Mouse (Mus musculus) forebrain, postnatal 0 days (tissue): ENCODE results near the gene Tmed2. TPM values are rescaled to one million over a fixed set of nuclear protein-coding genes. Genes with fewer than 3 reads are reported as not detected.
"Not testable (repeated sequence)": the region's sequence is repeated elsewhere in the genome, so short reads cannot be mapped to it uniquely, and the experiment has no call there.

Experiments used
- ATAC-seq: fragments of 200-750 bp; cut with Nextera tagmentation; 2 replicates; pipeline ENCODE4 v1.8.0; 2017; ENCODE audit warnings: mild to moderate bottlenecking, moderate library complexity
- DNase-seq: peaks from one replicate; pipeline ENCODE4 v3.0.0-alpha.2; 2015
- H3K27ac ChIP-seq: fragments of 300-500 bp; sonication (generic); 2 replicates; pipeline ENCODE4 v1.5.1; 2014; ENCODE audit warnings: low read depth, mild to moderate bottlenecking, antibody characterized with exemption, low read length, moderate library complexity, mixed read lengths
- H3K27me3 ChIP-seq: fragments of 300-500 bp; sonication (generic); 2 replicates; pipeline ENCODE4 v1.6.1; 2014; ENCODE audit warnings: mild to moderate bottlenecking, low read length, mixed read lengths; ENCODE audit not compliant: insufficient read depth
- H3K36me3 ChIP-seq: fragments of 300-500 bp; sonication (generic); 2 replicates; pipeline ENCODE4 v1.6.1; 2014; ENCODE audit warnings: mild to moderate bottlenecking, moderate library complexity; ENCODE audit not compliant: insufficient read depth
- H3K4me1 ChIP-seq: fragments of 300-500 bp; sonication (generic); 2 replicates; pipeline ENCODE4 v1.6.1; 2014; ENCODE audit warnings: antibody characterized with exemption; ENCODE audit not compliant: insufficient read depth
- H3K4me2 ChIP-seq: fragments of 300-500 bp; sonication (generic); 2 replicates; pipeline ENCODE4 v1.6.1; 2014; ENCODE audit warnings: low read depth, mild to moderate bottlenecking, moderate library complexity
- H3K4me3 ChIP-seq: fragments of 300-500 bp; sonication (generic); 2 replicates; pipeline ENCODE4 v1.5.1; 2014; ENCODE audit warnings: low read depth, low read length, mixed read lengths
- H3K9ac ChIP-seq: fragments of 300-500 bp; sonication (generic); 2 replicates; pipeline ENCODE4 v1.6.1; 2014; ENCODE audit warnings: mild to moderate bottlenecking
- H3K9me3 ChIP-seq: fragments of 300-500 bp; sonication (generic); 2 replicates; pipeline ENCODE4 v1.6.1; 2016; ENCODE audit warnings: low read length
- CTCF ChIP-seq: sonication (generic); IDR thresholded peaks from 2 replicates; pipeline ENCODE4 v1.5.1; 2016; ENCODE audit warnings: antibody characterized with exemption, control low read depth, low read depth
- WGBS: fragments of 180-500 bp; shearing (Covaris S2); extraction: QIAGEN DNeasy Blood & Tissue Kit; methylation state at CpG from one replicate; pipeline ENCODE4 v1.1.7; 2014; 5-methylcytosine and 5-hydroxymethylcytosine counted together
- polyA plus RNA-seq: library from polyadenylated mRNA; unstranded; fragments of >200 nt; fragmentation: Nextera tagmentation; extraction: Ambion mirVana; gene quantifications from 2 replicates; pipeline ENCODE4 v1.2.1, GENCODE M21; 2015
- total RNA-seq: library from RNA; depleted of rRNA; stranded (reverse); fragments of >200 nt; gene quantifications from 2 replicates; pipeline ENCODE4 v1.2.3, GENCODE M21; 2014

Gene Tmed2
- total and polyA plus RNA-seq, 2 experiments from 2014 or later: 319 to 354 TPM

GRCm38 (mm10) chr5:124551349-124552093 is 11.0 kb downstream of the Tmed2 start:
- ATAC-seq, H3K9me3 ChIP-seq, H3K4me1 ChIP-seq, H3K27me3 ChIP-seq, H3K9ac ChIP-seq, H3K27ac ChIP-seq, DNase-seq: not testable (repeated sequence)
- peaks cover 32% of the 10 kb centered on the region for H3K36me3 ChIP-seq
- peak; percentile 26; the same call in 1 of the 2 replicates for TF ChIP-seq CTCF
- H3K4me3 ChIP-seq: peak overlapping the region; percentile 67; the same call in 1 of the 2 replicates
- H3K4me2 ChIP-seq: peak overlapping the region; percentile 82
- 30% methylated on average over 5 of the region's 5 CpGs for WGBS

- 7% methylated on average over 9 of the region's 9 CpGs for WGBS
- no peak for TF ChIP-seq CTCF
- peak overlapping the region; percentile 82 for H3K4me2 ChIP-seq
Observed at GRCm38 (mm10) chr5:124552094-124552472, 11.6 kb downstream of the Tmed2 start.

GRCm38 (mm10) chr5:124552558-124553307 is 12.2 kb downstream of the Tmed2 start, which contains the start of gene Ddx55:
Gene Ddx55, plus strand, starts transcription at chr5:124552864.
- ATAC-seq (peak; percentile 95), DNase-seq (peak; percentile 93)
- Histone ChIP-seq H3K4me1 (peaks cover 6% of the 10 kb centered on the region; the same call in 1 of the 2 replicates), H3K27me3 (no peaks in the 10 kb centered on the region), H3K27ac (peak within 1 kb of the TSS; percentile 70), H3K36me3 (peaks cover 33% of the 10 kb centered on the region), H3K4me3 (peak within 1 kb of the TSS; percentile 67), H3K9me3 (no peaks in the 10 kb centered on the region), H3K9ac (peak within 1 kb of the TSS; percentile 70), H3K4me2 (peak within 1 kb of the TSS; percentile 82)
- peak; percentile 53 for TF ChIP-seq CTCF
- under 1% methylated on average over 66 of the region's 66 CpGs for WGBS

More at GRCm38 (mm10) chr5:124552094-124552472, 11.6 kb downstream of the Tmed2 start:
- no peaks in the 10 kb centered on the region for H3K9me3 ChIP-seq
- peaks cover 33% of the 10 kb centered on the region for H3K36me3 ChIP-seq
- peak overlapping the region; percentile 70 for H3K27ac ChIP-seq
- H3K27me3 ChIP-seq: no peaks in the 10 kb centered on the region
- peak overlapping the region; percentile 67 for H3K4me3 ChIP-seq
- DNase-seq (peak; percentile 22), ATAC-seq (peak; percentile 9; the same call in 1 of the 2 replicates)
- peaks cover 6% of the 10 kb centered on the region; the same call in 1 of the 2 replicates for H3K4me1 ChIP-seq
- H3K9ac ChIP-seq: peak overlapping the region; percentile 70

GRCm38 (mm10) chr5:124553607-124554006 is 13.1 kb downstream of the Tmed2 start:
- ATAC-seq: no peak
- Histone ChIP-seq H3K4me3 (peak overlapping the region; percentile 67), H3K9ac (0 out of 2 replicates have a peak overlapping the region, but pooled peaks have one; percentile 70)

GRCm38 (mm10) chr5:124555145-124555544 is 14.7 kb downstream of the Tmed2 start:
- no peak for DNase-seq
- 85% methylated on average over 1 of the region's 1 CpGs for WGBS

More at GRCm38 (mm10) chr5:124553607-124554006, 13.1 kb downstream of the Tmed2 start:
- peaks cover 30% of the 10 kb centered on the region for H3K36me3 ChIP-seq
- H3K27ac ChIP-seq: no peak overlapping the region
- no peak for TF ChIP-seq CTCF
- H3K9me3 ChIP-seq: no peaks in the 10 kb centered on the region
- no peak for DNase-seq
- WGBS: 61% methylated on average over 6 of the region's 6 CpGs
- H3K27me3 ChIP-seq: no peaks in the 10 kb centered on the region
- H3K4me1 ChIP-seq: peaks cover 6% of the 10 kb centered on the region; the same call in 1 of the 2 replicates
- peak overlapping the region; percentile 82 for H3K4me2 ChIP-seq

GRCm38 (mm10) chr5:124571068-124571467 is 30.6 kb downstream of the Tmed2 start:
- H3K4me2 ChIP-seq: no peak overlapping the region
- H3K27me3 ChIP-seq: no peaks in the 10 kb centered on the region
- H3K9me3 ChIP-seq: no peaks in the 10 kb centered on the region
- H3K9ac ChIP-seq: no peak overlapping the region
- no peak for ATAC-seq
- DNase-seq: no peak
- no peak overlapping the region for H3K27ac ChIP-seq
- no peak overlapping the region for H3K4me3 ChIP-seq
- WGBS: 87% methylated on average over 12 of the region's 12 CpGs
- H3K36me3 ChIP-seq: peaks cover 90% of the 10 kb centered on the region
- TF ChIP-seq CTCF: no peak
- H3K4me1 ChIP-seq: no peaks in the 10 kb centered on the region

More at GRCm38 (mm10) chr5:124555145-124555544, 14.7 kb downstream of the Tmed2 start:
- Histone ChIP-seq H3K27me3 (no peaks in the 10 kb centered on the region), H3K9me3 (no peaks in the 10 kb centered on the region), H3K9ac (no peak overlapping the region), H3K4me2 (no peak overlapping the region), H3K36me3 (peaks cover 42% of the 10 kb centered on the region), H3K4me1 (peaks cover 6% of the 10 kb centered on the region; the same call in 1 of the 2 replicates), H3K4me3 (no peak overlapping the region), H3K27ac (no peak overlapping the region)
- TF ChIP-seq CTCF: peak; percentile 60
- ATAC-seq: no peak
